Mouse (Mus musculus) right cerebral cortex, postnatal 10 days (tissue): ENCODE results near the gene Rab23.

Experiments
- DNase-seq, 2 experiments: peaks; one replicate each; pipeline ENCODE4 v3.0.0; 2021; ENCODE audit warnings: low spot score in 2 of 2

Gene Rab23

DNA sequence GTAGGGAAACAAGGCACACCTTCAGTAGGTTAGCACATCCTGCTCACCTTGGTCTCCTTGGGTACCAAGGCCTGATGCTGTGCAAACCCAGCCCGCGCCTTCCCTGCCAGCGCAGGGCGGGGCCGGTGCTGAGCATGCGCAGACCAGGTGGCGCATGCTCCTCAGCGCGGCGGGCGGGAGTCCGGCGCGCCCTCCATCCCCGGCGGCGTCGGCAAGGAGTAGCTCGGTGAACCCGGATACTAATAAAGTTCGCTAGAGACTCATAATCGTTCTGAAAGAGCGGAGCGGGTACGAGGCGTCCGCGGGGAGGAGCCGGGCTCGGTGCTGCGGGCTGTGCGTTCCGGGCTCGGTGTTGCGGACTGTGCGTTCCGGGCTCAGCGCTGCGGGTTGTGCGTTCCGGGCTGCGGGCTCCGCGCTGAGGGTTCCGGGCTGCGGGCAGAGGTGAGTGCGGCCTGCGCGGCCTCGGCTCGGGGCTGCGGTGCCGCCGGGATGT is at the start of gene Rab23:
Gene Rab23 (plus strand): TSS at position 155 of the 493 bp plus-strand sequence.
- DNase-seq = peak; percentile 88 to 91

GRCm38 (mm10) chr1:33670164-33670616 is 49.5 kb upstream of the Rab23 start:
- DNase-seq = peak; percentile 81 to 82

DNA sequence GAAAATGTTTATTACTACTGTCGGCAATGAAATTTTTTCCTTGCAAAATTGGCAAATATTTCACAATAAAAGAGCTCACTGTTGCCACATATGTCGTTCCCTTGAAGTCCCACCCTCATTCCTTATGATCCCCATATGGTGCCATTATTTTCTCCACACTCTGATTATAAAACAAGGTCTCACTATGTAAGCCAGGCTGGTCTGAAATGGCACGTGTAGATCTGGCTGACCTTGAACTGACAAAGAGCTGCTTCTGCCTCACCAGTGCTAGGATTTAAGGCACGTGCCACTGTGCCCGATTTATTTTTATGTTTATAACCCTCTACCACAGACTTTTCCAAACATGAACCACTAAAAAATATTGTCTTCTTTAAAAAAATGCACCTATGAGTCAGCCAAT is 48.2 kb upstream of the Rab23 start:
- DNase-seq = no peak

GRCm38 (mm10) chr1:33672083-33672482 is 47.6 kb upstream of the Rab23 start:
- no peak for DNase-seq

- DNase-seq = peak; percentile 59 to 70
These were observed 47.2 kb upstream of the Rab23 start for GRCm38 (mm10) chr1:33672514-33672913.

GRCm38 (mm10) chr1:33673158-33673960 is 46.3 kb upstream of the Rab23 start:
- no peak for DNase-seq

DNA sequence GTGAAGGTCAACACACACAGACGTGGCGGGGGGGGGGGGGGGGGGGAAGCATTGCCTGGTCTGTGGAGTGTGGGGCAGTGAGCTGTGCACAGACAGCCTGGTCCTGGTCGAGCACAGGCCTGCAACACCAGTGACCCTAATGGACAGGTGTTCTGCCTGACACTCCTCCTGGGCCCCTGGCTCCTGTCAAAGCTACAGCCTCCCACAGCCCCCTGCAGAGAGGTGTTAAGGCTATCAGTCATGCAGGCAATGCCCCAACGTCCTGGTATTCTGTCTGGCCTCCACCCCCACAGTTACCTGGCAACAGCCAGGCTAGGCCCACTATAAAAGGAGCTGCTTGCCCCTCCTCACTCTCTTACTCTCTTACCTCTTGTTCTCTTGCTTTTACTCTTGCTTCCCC is 39.3 kb upstream of the Rab23 start:
- DNase-seq = no peak

DNA sequence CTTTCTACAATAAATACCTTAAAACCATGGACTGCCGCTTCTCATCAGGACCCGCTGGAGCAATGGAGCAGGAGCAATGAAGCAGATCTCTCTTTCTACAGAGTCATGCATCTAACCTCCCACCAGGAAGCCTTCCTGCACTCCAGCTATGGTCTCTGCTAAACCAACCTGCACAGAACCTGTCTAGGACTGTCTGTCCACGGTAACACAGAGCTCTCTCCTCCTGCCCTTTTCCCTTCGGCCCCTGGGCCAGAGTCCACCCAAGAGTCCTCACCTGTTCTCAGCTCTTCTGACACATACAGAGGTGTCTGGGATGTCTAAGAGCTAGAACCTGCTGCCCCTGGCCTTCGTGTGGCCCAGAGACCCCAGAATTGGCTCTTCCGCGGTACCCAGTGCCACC is 38.8 kb upstream of the Rab23 start:
- no peak for DNase-seq

GRCm38 (mm10) chr1:33684459-33684858 is 35.2 kb upstream of the Rab23 start:
- no peak for DNase-seq

DNA sequence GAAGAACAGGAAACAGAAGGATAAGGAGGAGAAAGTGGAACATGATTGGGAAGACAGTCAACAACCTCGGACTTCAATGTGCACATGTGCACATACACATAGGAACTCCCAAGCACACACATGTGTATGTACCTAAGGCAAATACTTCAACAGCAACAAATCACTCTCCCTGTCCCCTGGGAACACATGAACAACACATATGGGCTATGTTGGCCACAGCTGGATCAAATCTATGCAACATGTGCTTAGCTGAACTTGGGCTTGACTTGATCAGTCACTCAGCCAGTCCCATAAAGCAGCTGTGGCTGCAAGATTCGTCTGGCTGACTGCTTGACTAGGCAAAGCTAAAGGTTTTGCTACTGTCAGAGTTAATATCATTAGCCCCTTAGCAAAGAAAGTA is 30.9 kb upstream of the Rab23 start:
- DNase-seq = no peak

DNA sequence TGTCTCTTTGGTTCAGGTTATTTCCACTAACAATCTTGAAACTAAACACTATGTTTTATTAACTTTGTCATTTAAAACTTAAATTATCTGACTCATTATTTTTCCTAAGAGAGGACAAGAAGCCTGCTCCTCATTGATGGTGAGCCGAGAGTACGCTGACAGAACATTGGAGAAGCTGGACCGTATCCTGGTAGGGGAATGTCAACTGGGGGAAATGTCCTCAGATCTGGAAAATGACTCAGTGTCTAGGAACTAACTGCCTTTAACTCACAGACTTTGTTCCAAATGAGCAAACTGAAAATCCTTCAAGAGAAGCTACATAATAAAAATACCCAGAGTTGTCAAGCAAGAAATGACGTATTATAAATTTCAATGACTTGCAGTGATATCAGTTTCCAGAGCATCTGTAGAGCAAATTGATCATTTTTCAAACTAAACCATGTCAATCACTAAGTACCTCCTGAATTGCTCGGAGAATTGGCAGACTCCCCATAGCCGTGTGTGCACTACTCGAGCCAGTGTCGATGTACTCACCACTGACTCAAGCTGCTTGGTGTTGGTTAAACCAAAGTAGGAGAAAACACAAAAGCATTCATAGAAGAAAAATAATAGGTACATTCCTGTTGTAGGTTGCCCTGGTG is 30.1 kb upstream of the Rab23 start:
- no peak for DNase-seq

- no peak for DNase-seq
These were observed 29.6 kb upstream of the Rab23 start for GRCm38 (mm10) chr1:33690087-33690448.

DNA sequence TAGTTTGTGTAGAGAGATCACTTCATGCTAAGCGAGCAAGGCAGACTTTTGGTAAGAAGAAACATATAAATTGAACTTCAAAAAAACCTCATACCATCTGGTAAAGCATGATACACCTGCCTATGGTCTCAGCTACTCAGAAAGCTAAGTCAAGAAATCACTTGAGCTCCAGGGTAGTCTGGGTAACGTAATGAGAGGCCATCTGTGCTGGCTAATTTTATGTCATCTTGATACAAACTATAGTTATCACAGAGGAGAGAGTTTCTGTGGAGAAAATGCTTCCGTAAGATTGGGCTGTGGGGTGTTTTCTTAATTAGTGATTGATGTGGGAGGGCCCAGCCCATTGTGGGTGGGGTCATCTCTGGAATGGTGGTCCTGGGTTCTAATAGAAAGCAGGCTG is 25.8 kb upstream of the Rab23 start:
- peak in 1 of 2 experiments; percentile 52 for DNase-seq

DNA sequence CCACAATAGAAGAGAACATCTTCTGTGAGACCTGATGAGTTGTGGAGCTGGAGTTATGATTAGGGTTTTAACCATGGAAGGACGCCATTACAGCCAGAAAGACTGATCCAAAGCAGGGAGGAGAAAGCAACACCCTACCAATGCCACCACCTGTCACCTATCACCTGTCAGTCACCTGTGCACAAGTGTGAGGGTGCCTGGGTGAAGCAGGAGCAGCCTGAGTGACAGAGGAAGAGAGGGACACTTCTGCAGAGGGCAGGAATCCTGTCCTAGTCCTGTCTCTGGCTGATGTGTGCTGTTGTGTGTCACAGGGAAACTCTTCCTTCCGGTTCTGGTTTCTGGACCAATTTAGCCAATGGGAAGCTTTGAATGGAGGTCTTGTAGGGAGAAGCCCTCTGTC is 23.7 kb upstream of the Rab23 start:
- no peak for DNase-seq

- no peak for DNase-seq
These were observed 18.4 kb upstream of the Rab23 start for GRCm38 (mm10) chr1:33701244-33701643.

DNA sequence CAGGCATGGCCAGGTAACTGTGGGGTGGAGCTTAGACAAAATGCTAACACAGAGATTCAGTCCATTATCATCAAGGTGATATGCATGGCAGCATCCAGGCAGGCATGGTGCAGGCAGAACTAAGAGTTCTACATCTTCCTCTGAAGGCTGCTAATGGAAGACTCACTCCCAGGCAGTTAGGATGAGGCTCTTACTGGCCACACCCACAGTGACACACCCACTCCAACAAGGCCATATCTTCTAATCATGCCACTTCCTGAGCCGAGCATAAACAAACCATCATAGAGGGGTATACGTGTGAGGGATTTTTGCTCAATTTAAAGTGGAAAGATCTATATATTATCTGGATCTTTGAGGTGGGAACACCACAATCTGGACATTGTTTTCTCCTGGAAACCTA is 10.1 kb upstream of the Rab23 start:
- no peak for DNase-seq

DNA sequence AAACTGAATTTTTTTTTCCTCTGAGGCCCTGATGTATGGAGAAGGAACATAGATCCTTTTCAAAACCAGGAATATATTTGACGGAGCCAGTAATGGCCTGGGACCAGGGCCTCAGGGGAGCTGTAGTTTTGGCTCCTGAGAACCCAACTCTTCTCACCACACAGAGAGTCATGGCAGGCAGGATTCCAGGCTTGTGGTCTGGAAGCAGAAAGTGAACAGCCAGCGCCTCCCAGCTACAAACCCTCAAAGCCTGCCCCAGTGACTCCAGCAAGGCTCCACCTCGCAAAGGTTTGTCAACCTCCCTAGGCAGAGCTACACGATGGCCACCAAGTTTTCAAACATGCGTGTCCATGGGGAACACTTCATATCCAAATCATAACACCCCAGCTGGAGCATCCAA is 7.7 kb upstream of the Rab23 start:
- no peak for DNase-seq

GRCm38 (mm10) chr1:33714796-33715195 is 4.9 kb upstream of the Rab23 start:
- no peak for DNase-seq

DNA sequence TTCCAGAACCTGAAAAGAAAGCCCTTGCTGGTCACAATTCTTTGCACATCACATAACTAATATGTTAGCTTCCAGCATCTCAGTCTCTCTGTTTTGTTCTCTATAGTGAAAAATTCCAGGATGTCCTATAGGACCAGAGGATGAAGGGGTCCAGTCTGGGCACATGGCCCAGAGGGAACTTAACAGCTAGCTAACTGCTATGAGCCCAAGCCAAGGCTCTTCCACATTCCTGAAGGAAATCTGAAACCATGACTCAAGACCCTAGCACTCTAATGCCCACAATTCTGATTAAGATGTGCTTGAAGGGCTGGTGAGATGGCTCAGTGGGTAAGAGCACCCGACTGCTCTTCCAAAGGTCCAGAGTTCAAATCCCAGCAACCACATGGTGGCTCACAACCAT is 2.1 kb upstream of the Rab23 start:
- DNase-seq = no peak

- DNase-seq = no peak
These were observed 544 bp downstream of the Rab23 start for GRCm38 (mm10) chr1:33720231-33720630.

- DNase-seq = no peak
These were observed 1.3 kb downstream of the Rab23 start for GRCm38 (mm10) chr1:33721020-33721419.

GRCm38 (mm10) chr1:33724516-33724915 is 4.8 kb downstream of the Rab23 start:
- no peak for DNase-seq

DNA sequence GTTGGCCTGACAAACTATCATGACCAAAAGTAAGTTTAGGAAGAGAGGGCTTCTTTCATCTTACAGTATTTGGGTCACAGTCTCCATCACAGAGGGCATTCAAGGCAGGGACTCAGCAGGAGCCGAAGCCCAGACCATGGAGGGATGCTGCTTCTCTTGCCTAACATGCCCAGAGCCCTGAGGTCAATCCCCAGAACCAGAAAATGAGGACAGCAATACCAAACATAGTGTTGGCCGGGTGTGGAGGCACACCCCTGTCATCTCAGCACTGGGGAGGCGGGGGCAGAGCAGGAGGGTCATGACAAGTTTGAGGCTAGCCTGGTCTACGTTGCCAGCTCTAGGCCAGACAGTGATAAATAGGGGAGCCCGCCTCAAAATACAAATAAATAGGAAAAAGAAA is 5.4 kb downstream of the Rab23 start:
- DNase-seq = no peak
